Mouse (Mus musculus) heart, postnatal 0 days (tissue): ENCODE data around the gene Nav1. TPM values are rescaled to one million over a fixed set of nuclear protein-coding genes. Genes with fewer than 3 reads are reported as not detected.
A peak's percentile ranks its signal among the peaks of the same experiment; 100 is the strongest.

Experiments
- ATAC-seq: fragments of 200-750 bp; cut with Nextera tagmentation; 2 replicates; pipeline ENCODE4 v1.8.0; 2017; ENCODE audit warnings: low read depth, moderate number of reproducible peaks, moderate library complexity; ENCODE audit not compliant: insufficient read depth
- DNase-seq: peaks from one replicate; pipeline ENCODE4 v3.0.0-alpha.2; 2016; ENCODE audit warnings: low spot score
- H3K27ac ChIP-seq: fragments of 300-500 bp; sonication (generic); 2 replicates; pipeline ENCODE4 v1.5.1; 2014; ENCODE audit warnings: low read depth, mild to moderate bottlenecking
- H3K27me3 ChIP-seq: fragments of 300-500 bp; sonication (generic); 2 replicates; pipeline ENCODE4 v1.6.1; 2014; ENCODE audit warnings: low read length, mixed read lengths; ENCODE audit not compliant: control insufficient read depth, insufficient read depth
- H3K36me3 ChIP-seq: fragments of 300-500 bp; sonication (generic); replicated peaks from 2 replicates; pipeline ENCODE4 v1.6.1; 2014; ENCODE audit warnings: low read length, mixed read lengths; ENCODE audit not compliant: control insufficient read depth, insufficient read depth
- H3K4me1 ChIP-seq: fragments of 300-500 bp; sonication (generic); 2 replicates; pipeline ENCODE4 v1.6.1; 2014; ENCODE audit warnings: antibody characterized with exemption; ENCODE audit not compliant: control insufficient read depth, insufficient read depth
- H3K4me2 ChIP-seq: fragments of 300-500 bp; sonication (generic); 2 replicates; pipeline ENCODE4 v1.6.1; 2014; ENCODE audit warnings: low read depth, mild to moderate bottlenecking, low read length, moderate library complexity
- H3K4me3 ChIP-seq: fragments of 300-500 bp; sonication (generic); 2 replicates; pipeline ENCODE4 v1.5.1; 2014; ENCODE audit warnings: low read depth, low read length
- H3K9ac ChIP-seq: fragments of 300-500 bp; sonication (generic); replicated peaks from 2 replicates; pipeline ENCODE4 v1.6.1; 2014; ENCODE audit warnings: low read depth, low read length, mixed read lengths
- H3K9me3 ChIP-seq: fragments of 300-500 bp; sonication (generic); replicated peaks from 2 replicates; pipeline ENCODE4 v1.6.1; 2016; ENCODE audit warnings: low read length; ENCODE audit not compliant: control insufficient read depth
- CTCF ChIP-seq: IDR thresholded peaks from 2 replicates; pipeline ENCODE4 v1.5.1; 2016; ENCODE audit warnings: antibody characterized with exemption, control low read depth, low read depth
- EP300 ChIP-seq: IDR thresholded peaks from 2 replicates; pipeline ENCODE4 v1.6.1; 2016; ENCODE audit warnings: antibody characterized with exemption, low read depth
- WGBS: fragments of 180-500 bp; shearing (Covaris S2); extraction: QIAGEN DNeasy Blood & Tissue Kit; methylation state at CpG from one replicate; pipeline ENCODE4 v1.1.7; 2014; 5-methylcytosine and 5-hydroxymethylcytosine counted together
- polyA plus RNA-seq: library from polyadenylated mRNA; unstranded; fragments of >200 nt; fragmentation: Nextera tagmentation; extraction: Ambion mirVana; gene quantifications from 2 replicates; pipeline ENCODE4 v1.2.1, GENCODE M21; 2015
- total RNA-seq: library from RNA; depleted of rRNA; stranded (reverse); fragments of >200 nt; gene quantifications from 2 replicates; pipeline ENCODE4 v1.2.3, GENCODE M21; 2014; ENCODE audit warnings: low replicate concordance

Gene Nav1
- total and polyA plus RNA-seq, 2 experiments from 2014 or later: 10.3 to 29.9 TPM

DNA sequence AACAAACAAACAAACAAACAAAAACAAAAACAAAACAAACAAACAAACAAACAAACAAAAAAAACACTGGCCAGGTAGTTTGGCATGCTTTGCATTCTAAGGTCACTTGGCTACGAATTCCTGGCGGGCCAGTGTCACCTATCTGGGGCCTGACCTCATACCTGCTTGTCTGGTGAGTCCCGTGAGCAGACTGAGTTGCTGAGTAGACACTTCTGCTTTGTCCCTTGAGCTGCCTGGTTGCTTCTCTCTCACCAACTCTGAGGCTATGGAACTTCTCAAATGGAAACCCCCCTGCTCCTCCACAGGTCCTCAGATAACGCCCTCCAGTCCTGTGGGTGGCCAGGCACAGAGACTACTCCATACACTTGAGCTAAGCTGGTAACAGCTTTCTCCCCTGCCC is 93.0 kb downstream of the Nav1 start:
- H3K36me3 ChIP-seq: no peaks in the 10 kb centered on the region
- no peak for DNase-seq
- no peak for ATAC-seq
- H3K27me3 ChIP-seq: no peaks in the 10 kb centered on the region
- H3K27ac ChIP-seq: peak overlapping the region; percentile 83
- no peak overlapping the region for H3K9ac ChIP-seq
- no peak overlapping the region for H3K4me2 ChIP-seq
- H3K4me3 ChIP-seq: no peak overlapping the region
- peaks cover 56% of the 10 kb centered on the region for H3K4me1 ChIP-seq
- no peaks in the 10 kb centered on the region for H3K9me3 ChIP-seq
- 55% methylated on average over 4 of the region's 4 CpGs for WGBS
- TF ChIP-seq CTCF (no peak), EP300 (no peak)

GRCm38 (mm10) chr1:135513464-135513863 is 93.6 kb downstream of the Nav1 start:
- no peak for ATAC-seq
- TF ChIP-seq EP300 (no peak), CTCF (no peak)
- Histone ChIP-seq H3K4me3 (no peak overlapping the region), H3K9ac (no peak overlapping the region), H3K27ac (peak overlapping the region; percentile 83), H3K4me1 (peaks cover 61% of the 10 kb centered on the region), H3K36me3 (no peaks in the 10 kb centered on the region), H3K9me3 (no peaks in the 10 kb centered on the region), H3K27me3 (no peaks in the 10 kb centered on the region), H3K4me2 (no peak overlapping the region)
- WGBS: 43% methylated on average over 5 of the region's 5 CpGs
- no peak for DNase-seq

DNA sequence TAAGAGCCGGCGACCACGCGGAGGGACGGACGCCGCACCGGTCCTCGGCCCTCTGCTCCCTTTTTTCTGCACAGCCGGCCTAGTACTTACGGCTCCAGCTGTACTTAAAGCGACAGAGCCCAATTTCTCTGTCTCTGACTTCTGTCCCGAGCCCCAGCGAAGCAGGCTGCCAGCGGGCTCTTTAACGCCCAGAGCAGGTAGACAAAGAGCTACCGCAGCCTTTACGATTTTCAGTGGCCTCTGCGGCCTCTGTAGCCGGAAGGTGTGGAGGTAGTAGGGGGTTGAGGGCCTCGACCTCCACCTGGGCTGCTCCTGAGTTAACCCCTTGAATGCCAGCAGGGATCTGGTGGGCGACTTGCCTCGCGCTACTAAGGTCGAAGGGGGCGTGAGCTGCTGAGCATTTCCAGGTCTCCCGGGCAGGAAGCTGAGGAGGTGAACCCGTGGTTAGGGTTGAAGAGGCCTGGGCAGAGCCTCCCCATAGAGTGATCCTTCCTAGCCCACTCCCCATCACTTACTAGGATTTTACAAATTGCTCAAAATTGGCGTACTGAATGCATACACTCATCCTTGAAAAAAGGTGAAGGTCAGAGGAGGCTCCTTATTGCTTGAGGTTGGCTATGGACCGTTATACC is 96.6 kb downstream of the Nav1 start:
- TF ChIP-seq EP300 (no peak), CTCF (no peak)
- ATAC-seq: peak; percentile 71
- DNase-seq: peak; percentile 79
- Histone ChIP-seq H3K9ac (peak overlapping the region; percentile 53), H3K4me1 (peaks cover 53% of the 10 kb centered on the region), H3K36me3 (no peaks in the 10 kb centered on the region), H3K27ac (peak overlapping the region; percentile 74), H3K4me2 (peak overlapping the region; percentile 69), H3K27me3 (no peaks in the 10 kb centered on the region), H3K4me3 (peak overlapping the region; percentile 62), H3K9me3 (no peaks in the 10 kb centered on the region)
- WGBS: 14% methylated on average over 30 of the region's 30 CpGs

DNA sequence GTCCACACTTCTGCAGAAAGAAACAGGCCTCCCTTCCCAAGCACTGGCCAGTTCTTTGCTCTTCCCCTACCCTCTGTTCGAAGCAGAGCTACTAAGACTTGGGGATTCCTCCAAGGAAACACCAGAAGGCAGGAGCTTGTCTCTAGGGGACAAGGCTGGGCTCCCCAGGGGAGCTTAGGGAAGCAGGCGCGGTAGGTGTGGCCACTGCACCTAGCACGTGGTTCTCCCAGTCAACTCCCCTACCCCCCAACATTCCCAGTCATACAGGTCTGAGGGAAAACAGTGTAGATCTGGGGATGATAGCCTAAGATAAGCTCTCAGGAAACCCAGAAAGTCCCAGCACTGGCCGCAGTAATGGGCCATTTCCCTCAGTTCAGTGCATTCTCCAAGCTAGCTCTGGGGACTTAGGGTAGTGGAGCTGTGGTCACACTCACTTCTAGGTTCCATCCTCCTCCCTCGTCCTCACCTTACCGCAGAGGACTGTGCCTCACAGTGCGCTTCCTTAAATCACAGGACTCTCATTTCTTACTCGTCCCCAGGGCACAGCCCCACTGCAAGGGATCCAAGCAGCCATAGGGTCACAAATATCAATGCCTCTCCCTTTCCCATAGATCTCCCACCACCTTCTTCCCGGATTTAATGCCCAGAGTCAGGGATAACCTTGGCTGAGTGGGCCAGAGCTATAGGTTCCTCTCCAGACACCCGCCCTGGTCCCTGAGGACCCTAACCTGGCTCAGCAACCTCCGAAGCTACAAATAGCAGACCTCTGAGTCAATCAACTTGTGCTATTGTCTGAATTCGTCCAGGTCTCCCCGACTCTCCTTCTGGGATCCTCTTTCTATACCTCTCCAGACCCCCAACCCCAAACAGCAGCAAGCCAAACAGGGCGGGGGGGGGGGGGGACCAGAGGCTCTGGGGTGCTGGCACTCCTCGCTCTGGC is 97.7 kb downstream of the Nav1 start:
- DNase-seq (no peak), ATAC-seq (no peak)
- H3K27me3 ChIP-seq: no peaks in the 10 kb centered on the region
- peak overlapping the region; percentile 63 for H3K27ac ChIP-seq
- peaks cover 44% of the 10 kb centered on the region for H3K4me1 ChIP-seq
- H3K9me3 ChIP-seq: no peaks in the 10 kb centered on the region
- H3K4me2 ChIP-seq: peak overlapping the region; percentile 69
- TF ChIP-seq CTCF: no peak
- no peak for TF ChIP-seq EP300
- 19% methylated on average over 16 of the region's 16 CpGs for whole genome bisulfite sequencing
- no peaks in the 10 kb centered on the region for H3K36me3 ChIP-seq
- H3K4me3 ChIP-seq: peak overlapping the region; percentile 62
- peak overlapping the region; percentile 53 for H3K9ac ChIP-seq

DNA sequence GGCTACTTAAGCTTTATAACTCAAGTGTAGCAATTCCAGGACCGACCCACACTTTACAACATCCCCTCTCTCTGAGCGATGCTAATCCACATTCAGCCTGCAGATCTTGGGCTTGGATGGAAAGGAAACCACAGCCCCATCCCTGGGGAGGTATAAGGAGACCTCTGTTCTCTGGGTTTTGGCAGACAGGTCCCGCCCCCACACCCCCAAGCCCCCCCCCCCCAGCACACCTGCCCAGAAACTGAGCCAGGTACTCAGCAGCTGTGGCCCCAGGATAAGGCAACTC is 98.8 kb downstream of the Nav1 start:
- H3K4me1 ChIP-seq: peaks cover 32% of the 10 kb centered on the region; the same call in 1 of the 2 replicates
- H3K9me3 ChIP-seq: no peaks in the 10 kb centered on the region
- peak overlapping the region; percentile 43; the same call in 1 of the 2 replicates for H3K9ac ChIP-seq
- H3K36me3 ChIP-seq: no peaks in the 10 kb centered on the region
- TF ChIP-seq EP300: no peak
- no peak for TF ChIP-seq CTCF
- WGBS: 33% methylated on average over 3 of the region's 3 CpGs
- no peak overlapping the region for H3K27ac ChIP-seq
- no peak overlapping the region for H3K4me3 ChIP-seq
- peak overlapping the region; percentile 69 for H3K4me2 ChIP-seq
- no peak for ATAC-seq
- DNase-seq: no peak
- H3K27me3 ChIP-seq: no peaks in the 10 kb centered on the region
